Mouse (Mus musculus) T-helper 1 cell (primary cell): ENCODE results near the gene Syde1.
"Not testable (repeated sequence)": the region's sequence is repeated elsewhere in the genome, so short reads cannot be mapped to it uniquely, and the experiment has no call there.

Experiments used
- in situ Hi-C: fragments of 300-600 bp; cut with MboI, MseI; formaldehyde crosslinking; loops from one replicate; pipeline ENCODE4 v1.15.1; 2025; ENCODE audit warnings: high pct_unique_total_duplicates

Gene Syde1

DNA sequence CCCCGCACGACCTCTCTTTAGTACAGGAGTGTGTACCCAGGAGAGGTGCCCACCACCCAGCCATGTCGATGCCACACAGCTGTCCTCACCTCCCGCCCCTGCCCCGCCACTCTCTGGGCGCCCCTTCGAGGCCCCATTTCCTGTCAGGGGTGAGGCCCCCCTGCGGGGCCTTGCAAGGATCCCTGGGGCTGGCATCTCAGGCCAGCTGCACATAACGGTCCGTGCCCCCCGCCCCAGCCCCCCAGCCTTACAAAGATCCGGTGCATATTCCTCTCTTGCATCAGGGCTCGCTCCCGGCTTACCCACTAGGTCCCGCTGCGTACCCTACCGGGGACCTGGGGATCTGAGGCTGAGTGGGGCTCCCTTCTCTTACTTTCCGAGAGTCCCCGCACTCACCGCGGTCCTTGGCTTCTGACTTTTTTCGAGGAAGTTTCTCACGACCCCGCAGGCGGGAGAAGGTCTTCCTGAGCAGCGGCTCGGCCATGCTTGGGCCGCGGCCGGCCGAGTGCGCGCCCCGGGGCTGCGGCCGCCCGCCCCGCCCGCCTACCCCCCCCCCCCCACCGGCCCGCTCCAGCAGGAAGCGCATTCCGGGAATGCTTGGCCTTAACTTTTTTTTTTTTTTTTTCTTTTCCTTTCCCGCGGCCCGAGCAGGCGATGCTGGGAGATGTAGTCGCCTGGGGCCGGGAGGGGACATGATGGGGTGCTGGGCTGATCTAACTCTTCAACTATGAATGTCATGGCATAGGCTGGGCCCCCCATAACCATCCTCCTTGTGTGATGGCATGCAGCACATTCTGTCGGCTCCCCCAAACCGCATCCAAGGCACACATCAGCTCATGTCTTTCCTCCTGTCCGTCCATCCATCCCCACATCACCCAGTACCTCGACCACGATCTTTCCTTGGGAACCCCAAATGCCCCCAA is at the start of gene Syde1:
Syde1 (minus strand) TSS at position 559 of the 923 bp plus-strand sequence.
- in situ Hi-C loops = no loop called here

DNA sequence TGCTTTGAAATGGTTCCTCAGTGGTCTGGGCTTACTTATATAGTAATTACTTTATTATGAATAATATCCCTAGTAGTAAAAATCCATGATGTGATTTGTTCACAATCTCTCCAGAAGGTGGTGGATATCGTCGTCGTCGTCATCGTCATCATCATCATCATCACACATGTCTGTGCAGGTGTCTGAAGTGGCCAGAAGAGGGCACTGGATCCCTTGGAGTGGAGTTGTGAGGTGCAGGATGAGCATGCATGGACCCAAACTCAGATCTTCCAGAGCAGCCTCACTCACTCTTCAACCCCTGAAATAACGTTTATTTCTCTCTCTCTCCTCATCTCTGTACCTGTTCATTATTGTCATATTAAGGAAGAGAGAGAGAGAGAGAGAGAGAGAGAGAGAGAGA is 40.5 kb upstream of the Syde1 start:
- in situ Hi-C loops = loop anchor here (25.0 kb wide), 1 partner anchor 480 kb away; no protein-coding TSS in a partner anchor

- in situ Hi-C loops = loop anchor here (25.0 kb wide), 1 partner anchor 482 kb away; no protein-coding TSS in a partner anchor
Observed at GRCm38 (mm10) chr10:78630194-78630593, 38.4 kb upstream of the Syde1 start.

DNA sequence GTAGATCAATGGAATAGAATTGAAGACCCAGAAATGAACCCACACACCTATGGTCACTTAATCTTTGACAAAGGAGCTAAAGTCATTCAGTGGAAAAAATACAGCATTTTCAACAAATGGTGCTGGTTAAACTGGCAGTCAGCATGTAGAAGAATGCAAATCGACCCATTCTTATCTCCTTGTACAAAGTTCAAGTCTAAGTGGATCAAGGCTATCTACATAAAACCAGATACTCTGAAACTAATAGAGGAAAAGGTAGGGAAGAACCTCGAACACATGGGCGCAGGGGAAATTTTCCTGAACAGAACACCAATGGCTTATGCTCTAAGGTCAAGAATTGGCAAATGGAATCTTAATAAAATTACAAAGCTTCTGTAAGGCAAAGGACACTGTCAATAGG is 31.4 kb upstream of the Syde1 start:
- in situ Hi-C loops = not testable (repeated sequence)

DNA sequence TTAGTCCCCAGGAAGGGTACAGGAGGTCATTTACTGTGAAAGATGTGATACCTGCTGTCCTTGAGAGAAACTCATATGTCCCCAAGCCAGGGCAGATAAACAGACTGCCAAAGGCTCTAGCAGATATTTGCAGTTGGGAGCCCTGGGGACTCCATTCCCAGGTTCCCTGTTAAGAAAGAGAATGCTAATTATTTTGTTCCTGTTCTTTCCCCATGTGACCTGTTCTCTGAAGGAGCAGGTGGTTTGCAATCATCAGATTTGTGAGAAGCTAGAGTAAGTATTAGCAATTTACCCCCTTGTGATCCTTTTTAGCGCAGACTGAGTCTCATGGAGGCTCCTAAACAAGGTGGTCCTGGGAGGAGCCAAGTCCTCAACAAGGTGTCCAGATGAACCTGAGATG is 26.2 kb upstream of the Syde1 start, which contains the start of gene Olfr1357:
Olfr1357 (minus strand) TSS at position 101 of the 400 bp plus-strand sequence.
- in situ Hi-C loops = no loop called here

DNA sequence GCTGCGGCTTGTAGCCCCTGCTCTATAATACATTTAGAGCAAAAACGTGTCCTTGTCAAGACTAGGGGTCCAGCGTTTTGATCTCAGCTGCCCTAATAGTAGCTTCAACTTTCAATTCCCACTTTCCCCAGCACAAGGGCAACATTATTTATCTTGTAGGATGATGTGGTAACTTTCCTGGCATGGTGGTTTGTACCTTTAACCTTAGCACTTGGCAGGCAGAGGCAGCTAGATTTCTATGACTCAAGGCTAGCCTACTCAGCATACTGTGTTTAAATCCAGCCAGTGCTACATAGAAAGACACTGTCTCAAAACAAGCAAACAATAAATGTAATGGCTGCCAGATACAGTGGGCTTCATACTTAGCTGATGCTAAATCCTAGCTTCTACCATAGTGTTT is 15.8 kb upstream of the Syde1 start:
- in situ Hi-C loops = loop anchor here (5.0 kb wide), 1 partner anchor 90 kb away; the partner anchor contains the start of gene Olfr1358

DNA sequence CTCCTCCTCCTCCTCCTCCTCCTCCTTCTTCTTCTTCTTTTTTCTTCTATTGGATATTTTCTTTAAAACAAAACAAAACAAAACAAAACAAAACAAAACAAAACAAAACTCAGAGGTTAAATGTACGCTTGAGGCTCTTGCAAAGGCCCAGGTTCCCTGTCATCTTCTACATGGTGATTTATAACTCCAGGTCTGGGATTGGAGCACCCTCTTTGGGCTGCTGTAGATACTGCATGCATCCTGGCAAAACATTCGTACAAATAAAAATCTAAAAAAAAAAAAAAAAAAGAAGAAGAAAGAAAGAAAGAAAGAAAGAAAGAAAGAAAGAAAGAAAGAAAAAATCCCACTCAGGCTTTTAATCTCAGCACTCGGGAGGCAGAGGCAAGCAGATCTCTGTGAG is 13.3 kb upstream of the Syde1 start:
- in situ Hi-C loops = loop anchor here (5.0 kb wide), 1 partner anchor 88 kb away; the partner anchor contains the start of gene Olfr1358

DNA sequence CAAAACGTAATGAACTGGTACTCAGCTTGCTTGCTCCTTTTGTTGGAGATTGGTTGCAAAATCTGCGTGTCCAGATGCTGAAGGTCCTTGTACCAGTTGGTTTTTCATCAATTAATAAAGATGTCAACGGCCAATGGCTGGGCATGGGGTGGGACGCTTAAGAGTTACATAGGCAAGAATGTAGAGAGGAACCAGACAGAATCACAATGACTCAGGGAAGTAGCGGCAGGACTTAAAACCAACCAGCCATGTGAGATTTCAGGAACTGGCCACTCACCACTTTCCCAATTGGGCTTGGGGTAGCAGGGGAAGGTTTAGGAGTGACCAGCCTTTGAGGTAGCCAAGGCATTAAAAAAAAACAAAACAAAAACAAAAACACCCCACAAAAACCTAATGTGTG is 8.1 kb upstream of the Syde1 start:
- in situ Hi-C loops = no loop called here

GRCm38 (mm10) chr10:78594566-78594965 is 2.8 kb upstream of the Syde1 start:
- in situ Hi-C loops = no loop called here

DNA sequence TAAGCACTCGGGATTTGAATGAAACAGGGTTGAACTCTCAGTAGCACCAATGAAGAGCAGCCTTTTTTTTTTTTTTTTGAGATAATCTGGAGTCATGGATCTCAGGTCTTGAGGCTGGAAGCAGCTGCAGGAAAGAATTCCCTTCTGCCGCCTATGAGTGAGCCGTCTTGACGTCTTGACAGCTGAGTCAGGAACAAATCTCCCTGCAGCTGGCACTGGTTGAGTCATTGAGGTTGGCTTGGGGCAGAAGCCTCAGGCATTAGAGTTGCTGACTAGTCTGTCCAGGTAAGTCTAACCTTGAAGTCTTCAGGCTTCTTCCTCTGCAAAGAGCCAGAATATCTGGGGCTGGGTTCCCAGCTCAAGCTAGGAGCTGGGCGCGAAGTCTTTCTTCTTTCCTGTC is 2.4 kb upstream of the Syde1 start:
- in situ Hi-C loops = no loop called here

GRCm38 (mm10) chr10:78593736-78594135 is 2.0 kb upstream of the Syde1 start:
- in situ Hi-C loops = no loop called here

DNA sequence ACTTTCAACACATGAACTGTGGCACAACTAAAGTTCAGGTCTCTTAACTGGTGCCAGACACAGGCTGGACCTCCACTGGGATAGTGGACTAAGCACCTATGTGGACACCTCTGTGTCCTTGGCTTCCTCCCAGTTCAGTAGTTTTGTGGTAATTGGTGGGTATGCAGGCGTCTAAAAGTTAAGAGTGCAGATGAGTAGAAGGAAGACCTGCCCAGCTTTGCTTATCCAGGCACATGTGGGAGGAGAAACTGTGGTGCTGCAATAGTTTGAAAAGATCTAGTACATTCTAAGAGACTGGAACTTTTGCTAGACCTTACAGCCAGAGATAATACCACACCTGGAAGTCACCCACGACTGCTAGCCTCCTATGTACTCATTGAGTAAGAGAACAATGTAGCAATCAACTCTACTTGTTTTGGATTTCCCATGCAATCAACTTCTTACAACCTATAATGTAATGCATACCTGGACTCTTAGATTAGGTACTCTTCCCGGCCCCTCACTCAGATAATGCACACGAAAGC is 1.2 kb upstream of the Syde1 start:
- in situ Hi-C loops = no loop called here

GRCm38 (mm10) chr10:78590744-78591143 is 1.0 kb downstream of the Syde1 start:
- in situ Hi-C loops = no loop called here

DNA sequence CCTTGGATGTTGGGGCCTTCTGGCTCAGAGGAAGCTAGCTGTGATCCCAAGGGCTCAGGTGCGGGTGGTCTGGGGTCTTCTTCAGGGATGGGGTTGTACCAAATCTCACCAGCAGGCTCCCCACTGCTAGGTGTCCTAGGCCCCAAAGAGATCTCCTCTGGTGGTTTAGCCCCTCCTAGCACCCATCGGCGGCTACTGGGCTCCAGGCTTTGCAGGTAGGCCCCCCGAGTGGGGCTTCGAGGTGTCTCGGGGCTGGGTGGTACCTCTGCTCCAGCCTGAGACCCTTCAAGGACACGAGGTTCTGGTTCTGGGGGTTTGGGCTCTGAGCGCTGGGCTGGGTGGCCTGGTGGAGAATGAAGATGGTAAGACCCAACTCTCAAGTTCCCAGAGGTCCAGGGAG is 1.9 kb downstream of the Syde1 start:
- in situ Hi-C loops = no loop called here

DNA sequence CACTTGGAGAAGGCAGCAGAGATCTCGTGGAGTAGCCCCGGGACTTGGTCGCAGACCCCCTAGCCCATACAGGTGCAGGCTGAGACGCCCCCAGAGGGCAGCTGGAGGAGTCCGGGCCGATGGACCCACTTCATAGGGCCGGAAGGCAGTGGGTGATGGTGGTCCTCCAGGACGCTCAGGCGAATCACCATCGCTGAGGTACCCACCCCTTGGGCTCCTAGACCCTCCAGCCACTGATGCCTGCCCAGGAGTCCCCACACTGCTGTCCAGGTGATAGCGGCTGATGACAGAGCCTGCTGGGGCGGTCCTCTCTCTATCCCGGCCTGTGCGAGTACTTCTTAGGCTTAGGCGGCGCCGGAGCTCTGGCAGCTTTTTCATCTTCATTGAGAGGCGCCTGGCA is 2.5 kb downstream of the Syde1 start:
- in situ Hi-C loops = no loop called here

- in situ Hi-C loops = no loop called here
Observed at GRCm38 (mm10) chr10:78586026-78586425, 5.7 kb downstream of the Syde1 start.

DNA sequence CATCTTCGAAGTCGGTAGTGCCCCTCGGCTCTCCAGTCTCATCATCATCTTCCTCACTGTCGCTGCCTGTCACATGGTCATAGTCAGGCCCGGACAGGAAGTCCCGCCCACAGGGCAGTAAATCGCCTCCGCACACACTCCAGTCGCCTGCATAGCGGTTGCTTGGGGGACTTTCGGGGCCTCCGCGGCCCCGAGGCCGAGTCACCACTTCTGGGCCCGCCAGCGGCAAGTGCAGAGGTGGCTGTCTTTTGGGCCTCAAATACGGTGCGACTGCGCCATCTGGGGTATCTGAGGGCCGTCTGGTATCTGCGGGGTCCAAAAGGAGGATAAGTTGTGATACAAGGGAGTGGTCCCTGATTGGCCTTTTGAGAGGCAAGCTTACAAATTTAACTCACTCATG is 6.2 kb downstream of the Syde1 start:
- in situ Hi-C loops = no loop called here

GRCm38 (mm10) chr10:78584996-78585395 is 6.8 kb downstream of the Syde1 start:
- in situ Hi-C loops = no loop called here

- in situ Hi-C loops = no loop called here
Observed at GRCm38 (mm10) chr10:78583939-78584338, 7.8 kb downstream of the Syde1 start.

DNA sequence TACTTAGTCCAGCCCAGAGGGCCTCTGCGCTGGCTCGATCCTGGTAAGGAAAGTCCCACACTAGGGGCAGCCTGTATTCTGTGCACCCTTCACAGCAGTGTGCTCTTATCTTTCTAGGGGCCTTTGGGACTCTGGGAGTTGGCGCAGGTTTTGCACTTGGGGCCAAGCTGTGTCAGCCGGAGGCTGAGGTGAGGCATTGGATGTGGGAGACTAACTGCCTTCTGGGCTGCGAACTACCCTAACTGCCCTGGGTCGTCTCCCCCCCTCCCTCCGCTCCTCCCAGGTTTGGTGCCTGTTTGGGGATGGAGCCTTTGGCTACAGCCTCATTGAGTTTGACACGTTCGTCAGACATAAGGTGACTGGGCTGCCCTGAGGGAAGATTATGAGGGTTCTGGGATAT is 8.4 kb downstream of the Syde1 start:
- in situ Hi-C loops = no loop called here

GRCm38 (mm10) chr10:78581121-78581520 is 10.6 kb downstream of the Syde1 start:
- in situ Hi-C loops = no loop called here

- in situ Hi-C loops = loop anchor here (10.0 kb wide), 1 partner anchor 1337 kb away; the partner anchor contains the start of genes Gm26602 and Kiss1r
Observed at GRCm38 (mm10) chr10:78578204-78578603, 13.6 kb downstream of the Syde1 start.
